Mouse (Mus musculus) B cell, adult 2 months (primary cell): ENCODE results near the gene Rbfox2.
"Not testable (repeated sequence)": the region's sequence is repeated elsewhere in the genome, so short reads cannot be mapped to it uniquely, and the experiment has no call there.

Source experiments
- DNase-seq, 2 experiments: peaks; one replicate each; pipeline ENCODE4 v3.0.0; 2022

Rbfox2 gene

DNA sequence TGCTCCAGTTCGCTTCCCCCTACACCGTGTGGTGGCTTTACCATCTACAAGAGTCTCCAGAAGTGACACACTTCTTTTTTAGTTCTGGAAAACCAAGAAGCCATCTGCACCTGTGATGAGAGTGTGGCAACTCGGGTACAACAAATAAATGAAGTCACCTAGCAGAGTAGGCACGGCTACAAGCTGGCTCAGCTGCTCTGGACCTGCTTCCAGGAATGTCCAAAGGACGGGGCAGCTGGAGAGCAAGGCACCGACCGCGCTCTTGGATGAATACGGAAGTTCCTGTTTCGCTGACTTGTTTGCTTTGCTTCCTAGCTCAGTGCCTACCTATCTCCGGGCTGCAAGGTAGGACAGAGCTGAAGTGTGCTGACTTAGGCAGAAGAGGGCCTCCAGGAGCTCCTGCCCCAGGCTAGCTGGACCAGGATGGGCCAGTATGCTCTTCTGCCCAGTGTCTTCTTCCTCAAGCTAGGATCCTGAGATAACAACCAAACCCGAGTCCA, 22.9 kb upstream of the Rbfox2 start:
- no peak for DNase-seq

DNA sequence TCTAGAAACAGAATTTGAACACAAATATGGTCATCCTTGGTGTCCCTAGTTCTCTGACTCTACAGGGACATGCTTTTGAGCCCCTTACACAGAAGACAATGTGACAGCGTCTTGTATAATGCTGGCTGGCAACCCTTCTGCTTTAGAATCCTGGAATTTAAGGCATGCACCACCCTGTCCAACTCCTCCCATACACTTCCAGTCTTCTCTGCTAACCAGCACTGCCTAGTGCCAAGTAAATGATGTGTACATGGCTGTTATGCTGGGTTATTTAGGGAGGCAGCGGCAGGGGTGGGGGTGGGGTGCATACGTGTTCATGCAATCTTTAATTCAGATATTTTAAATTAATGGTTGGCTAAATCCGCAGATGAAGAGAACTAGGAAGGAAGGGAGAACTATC, 19.6 kb upstream of the Rbfox2 start:
- no peak for DNase-seq

DNA sequence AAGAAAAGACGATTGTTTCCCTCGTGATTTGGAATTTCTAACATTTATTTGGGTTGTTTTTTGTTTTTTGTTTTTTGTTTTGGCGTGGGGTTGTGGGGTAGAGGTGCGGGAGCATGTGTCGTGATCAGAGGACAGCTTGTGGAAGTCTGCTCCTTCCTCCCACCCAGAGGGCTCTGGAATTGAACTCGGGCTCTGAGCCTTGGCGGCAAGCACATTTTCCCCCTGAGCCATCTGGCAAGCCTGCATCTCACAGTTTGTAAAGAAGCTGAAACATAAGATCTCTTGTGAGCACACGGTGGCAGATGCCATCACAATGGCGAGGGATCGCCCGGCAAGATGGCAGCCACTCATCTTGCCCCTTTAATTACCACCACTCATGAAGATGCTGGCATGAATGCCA, 17.6 kb upstream of the Rbfox2 start:
- no peak for DNase-seq

DNA sequence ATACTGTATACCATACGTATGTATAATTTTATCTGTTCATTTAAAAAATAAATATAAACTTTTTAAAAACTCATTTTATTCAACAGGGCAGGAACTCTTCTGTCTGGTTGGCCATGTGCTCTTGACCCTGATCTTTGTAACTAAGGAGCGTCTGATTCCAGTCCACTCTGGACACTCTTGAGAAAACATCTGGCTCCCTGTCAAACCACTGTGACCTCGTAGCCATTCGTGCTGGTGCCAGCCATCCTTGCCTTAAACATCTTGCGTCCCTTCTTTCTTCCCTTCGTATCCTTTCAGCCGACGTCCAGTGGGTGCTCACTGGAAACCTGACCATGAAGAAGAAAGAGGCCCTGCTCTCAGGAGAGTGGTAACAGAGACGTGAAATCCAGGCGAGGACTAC, 16.4 kb upstream of the Rbfox2 start:
- DNase-seq, result no peak

DNA sequence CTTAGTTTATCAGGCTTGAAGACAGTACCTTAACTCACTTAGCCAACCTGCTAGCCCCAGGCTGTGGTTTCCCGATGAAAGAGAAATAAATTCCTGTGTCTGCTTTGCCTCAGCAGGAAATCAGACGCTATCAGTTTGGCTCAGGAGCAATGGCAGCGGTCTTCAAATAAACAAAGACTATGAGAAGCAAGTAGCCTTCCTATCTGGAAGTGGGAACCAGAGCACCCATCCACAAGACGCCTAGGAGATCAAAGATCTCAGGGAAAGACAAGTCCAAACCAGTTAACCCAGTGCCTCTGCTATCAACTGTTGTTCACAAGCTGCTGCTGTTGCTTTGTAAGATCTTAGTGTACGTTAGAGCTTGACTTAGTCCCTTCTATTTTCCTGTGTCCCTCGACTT, 6.9 kb upstream of the Rbfox2 start:
- no peak for DNase-seq

DNA sequence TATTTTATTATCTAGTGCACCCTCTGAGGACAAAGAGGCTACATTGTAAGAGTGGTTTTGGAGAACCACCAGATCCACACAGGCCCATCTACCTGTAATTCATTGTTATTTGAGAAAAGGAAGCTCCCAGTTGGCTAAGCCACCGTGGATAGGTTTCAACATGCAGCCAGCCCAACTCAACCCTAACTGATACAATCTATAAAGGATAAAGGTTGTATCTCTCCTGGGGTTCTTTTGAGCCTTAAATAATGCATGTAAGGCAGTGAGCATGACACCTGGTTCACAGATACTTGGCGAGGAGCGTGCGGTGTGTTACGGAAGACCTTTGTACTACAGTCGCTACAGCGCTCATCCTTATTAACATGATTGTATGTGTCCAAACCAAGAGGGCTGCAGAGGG, 6.0 kb upstream of the Rbfox2 start:
- DNase-seq, result no peak

DNA sequence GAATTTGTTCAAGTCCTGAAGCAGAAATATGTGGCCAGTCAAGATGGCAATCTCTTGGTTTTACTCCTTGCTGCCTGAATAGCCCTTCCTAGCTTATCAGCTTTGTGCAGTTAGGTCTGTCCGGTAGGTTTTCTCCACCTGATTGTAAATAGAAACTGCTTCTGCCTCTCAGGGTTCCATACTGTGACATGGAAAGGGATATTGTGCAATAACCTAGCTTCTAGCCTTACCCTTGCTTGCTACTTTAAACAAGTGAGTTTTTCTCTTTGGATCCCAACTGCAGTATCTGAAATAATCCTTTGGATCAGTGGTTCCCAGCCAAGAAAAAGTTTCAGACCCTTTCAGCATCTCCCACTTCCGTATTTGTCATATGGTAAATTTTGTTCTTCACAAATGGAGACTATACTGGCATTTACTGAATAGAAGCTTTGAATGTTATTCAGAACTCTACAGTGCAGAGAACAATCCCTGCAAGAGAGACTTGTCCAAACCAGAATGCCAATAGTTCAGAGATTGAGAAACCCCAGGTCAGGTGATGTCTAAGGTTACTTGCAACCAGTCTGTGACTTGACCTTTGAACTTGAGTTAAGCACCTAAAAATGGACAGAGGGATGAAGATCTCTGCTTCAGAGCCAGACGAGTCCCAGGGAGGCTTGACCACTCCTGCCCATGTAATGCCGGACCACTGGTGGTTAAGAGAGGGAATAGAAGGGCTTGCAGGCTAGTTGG, 1.1 kb upstream of the Rbfox2 start:
- no peak for DNase-seq

DNA sequence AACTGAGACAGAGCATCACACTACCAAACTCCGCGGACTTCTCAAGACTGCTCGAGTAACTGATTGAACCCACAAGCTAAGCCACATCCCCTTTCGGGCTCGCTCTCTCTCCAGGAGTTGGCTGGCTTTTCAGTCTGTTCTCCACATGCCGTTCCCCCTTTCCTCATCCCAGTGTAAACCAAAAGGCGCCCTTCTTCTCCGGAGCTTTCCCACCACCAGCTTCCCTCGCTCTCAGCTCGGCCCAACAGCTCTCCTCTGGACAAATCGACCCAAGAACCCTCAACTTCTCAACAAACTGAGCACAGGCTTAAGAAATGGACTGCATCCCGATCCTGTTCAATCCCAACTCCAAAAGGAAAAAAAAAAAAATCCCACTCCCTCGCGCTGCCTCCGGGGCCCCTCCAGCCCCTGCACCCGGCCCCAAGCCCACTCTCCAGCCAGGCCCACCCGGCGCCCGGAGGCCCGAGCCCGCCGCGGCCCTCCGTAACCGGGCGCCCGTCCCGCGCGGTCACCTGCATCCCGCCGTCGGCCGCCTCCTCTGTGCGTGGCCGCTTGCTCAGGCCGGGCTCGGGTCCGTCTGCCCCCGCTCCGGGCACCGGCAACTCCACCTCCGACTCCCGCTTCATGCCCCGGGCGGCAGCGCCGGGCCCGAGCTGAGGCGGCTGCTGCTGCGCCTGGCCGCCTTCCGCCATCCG, 805 bp downstream of the Rbfox2 start:
- DNase-seq, result peak in 1 of 2 experiments; percentile 7

DNA sequence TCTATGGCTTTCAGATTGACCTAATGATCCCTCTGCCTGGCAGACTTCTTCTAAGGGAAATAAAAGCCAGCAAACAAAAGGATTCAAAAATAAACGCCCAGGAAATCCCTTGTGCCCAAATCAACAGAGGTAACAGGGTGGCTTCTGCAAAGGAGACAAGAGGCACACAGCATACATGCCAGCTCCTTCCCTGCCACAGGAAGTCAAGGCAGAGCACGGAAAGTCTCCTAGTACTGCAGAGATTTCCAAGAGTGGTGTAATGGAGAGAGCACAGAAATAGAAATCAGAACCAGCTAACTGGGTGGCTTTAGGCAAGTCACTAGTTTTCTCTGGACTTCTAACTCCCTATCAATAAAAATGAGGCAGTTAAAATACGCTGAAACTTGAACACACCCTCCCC, 1.8 kb downstream of the Rbfox2 start:
- DNase-seq, result no peak

DNA sequence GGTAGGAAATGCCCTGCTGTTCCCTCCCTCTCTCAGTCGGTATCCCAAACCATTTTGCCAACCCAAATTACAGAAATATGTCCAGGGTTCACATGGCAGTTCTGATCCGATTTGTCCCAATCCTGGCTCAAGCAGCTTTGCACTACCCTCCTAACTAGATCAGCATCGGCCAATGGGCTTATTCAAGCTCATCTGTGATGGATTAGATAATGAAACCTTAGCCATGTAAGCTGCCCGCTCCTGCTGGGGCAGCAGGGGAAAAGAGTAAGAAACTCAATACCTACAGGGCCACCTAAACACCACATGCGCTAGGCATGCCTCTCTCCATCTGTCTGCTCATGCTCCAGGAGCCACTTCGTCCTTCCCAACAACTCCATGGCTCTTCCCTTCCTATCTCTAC, 5.7 kb downstream of the Rbfox2 start:
- DNase-seq, result no peak

DNA sequence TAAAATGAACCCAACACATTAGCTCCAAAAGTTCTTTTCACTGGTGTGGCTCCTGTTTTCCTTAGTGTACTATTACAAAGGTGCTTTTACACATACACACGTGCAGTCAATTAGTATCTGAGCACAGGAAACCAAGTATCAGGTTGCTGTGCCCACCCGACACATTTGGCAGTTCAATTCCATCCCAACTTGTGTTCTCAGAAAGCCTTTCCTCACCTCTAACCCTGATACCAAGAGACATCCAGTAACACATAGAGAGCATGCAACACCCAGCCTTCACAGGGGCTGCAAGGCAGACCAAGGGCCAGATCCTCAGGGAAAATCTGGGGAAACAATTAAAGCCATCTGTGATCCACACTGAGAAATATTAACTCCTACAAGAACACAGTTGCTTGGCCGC, 8.2 kb downstream of the Rbfox2 start:
- no peak for DNase-seq

DNA sequence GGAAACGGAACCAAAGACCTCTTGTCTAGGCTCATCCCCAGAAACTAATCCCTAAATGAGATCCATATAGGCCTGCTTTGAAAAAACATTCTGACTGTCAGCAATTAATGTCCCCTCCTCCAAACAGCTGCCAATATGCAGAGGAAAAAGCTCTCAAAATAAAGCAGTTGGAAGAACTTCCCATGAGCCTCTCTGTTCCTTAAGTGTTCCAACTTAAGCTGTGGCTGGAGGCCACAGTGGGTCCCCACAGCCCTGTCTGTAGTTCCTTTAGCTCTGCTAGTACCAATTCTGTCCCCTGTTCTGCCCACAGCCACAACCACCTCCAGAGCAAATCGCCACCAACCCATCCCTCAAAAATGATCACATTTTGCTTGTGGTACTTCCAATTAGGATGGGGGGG, 10.2 kb downstream of the Rbfox2 start:
- DNase-seq, result no peak

DNA sequence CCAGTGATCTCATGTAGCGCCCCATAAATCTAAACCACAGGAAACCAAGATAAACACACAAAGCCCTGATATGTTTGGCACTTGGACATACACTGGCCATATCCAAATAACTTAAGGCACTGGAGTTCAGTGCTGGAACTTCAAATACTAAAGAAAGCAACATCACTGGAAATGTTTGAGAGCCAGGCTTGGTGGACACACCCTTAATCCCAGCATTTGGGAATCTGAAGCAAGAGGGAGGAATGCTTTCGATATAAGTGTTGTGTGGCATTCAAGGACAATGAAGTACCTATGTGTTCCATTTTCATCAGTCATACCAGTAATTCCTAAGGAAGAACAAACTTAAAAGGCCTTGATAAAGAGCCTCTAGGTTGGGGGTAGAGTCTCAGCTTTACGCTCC, 13.3 kb downstream of the Rbfox2 start:
- no peak for DNase-seq

DNA sequence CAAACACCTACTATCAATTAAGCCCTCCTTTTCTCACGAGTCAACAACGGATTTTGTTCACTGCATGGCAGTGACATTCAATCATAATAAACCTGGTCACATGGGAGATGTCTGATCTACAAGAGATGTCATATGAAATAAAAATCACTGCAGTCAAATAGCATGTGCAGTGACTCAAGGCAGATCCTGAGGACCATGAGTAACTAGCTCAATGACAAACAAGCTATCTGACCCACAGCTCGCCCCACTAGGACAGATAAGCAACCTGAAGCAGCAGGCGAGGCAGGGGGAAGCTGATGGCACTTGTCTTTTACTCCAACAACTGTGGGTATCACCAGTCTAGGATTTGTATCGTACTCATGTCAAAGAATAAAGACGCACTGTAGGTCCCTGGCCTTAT, 14.4 kb downstream of the Rbfox2 start:
- no peak for DNase-seq

DNA sequence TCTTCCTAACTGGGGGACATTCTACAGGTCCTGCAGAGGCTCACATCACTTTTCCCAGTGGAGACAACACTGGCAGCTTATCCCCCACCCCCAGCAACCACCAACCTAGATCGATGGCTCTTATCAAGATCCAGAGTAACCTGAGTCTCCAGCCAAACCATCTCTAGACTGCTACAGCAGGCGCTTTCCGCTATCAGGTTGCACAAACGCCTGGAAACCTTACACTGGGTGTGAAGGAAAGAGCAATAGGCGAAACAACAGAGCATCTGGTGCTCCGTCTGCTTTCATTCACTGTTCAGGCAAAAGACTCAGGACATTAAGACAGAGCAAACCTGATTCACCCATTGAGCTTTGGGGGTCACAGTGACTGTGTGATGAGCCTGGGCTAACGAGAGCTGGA, 15.3 kb downstream of the Rbfox2 start:
- no peak for DNase-seq

DNA sequence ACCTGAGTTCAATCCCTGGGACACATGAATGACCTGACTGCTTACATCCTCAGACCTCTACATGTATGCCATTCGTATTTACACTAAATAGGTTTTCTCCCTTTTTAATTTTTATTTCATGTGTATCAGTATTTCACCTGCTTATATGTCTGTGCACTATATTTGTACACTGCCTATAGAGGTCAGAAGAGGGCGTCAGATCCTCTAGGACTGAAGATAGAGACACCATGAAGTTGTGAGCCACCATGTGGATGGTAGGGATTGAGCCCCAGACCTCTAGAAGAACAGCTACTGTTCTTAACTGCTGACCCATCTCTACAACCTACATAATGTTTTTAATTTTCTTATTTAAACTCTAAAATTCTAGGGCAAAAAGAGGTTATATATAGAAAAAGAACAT, 16.5 kb downstream of the Rbfox2 start:
- DNase-seq, result no peak

DNA sequence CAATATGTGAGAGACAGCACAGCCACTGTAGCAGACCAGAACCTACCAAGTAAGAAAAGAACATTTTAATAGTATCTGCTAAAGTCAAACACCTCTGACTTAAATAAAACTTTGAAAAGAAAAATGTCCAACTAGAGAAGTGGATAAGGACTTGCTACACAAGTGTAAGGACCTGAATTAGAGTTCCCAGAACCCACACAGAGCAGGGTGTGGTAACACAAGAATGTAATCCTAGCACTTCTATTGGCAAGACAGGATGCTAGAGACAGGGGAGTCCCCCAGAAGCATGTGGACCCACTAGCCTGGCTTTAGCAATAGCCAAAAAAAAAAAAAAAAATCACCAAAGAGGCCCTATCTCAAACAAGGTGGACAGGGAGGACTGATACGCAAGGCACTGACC, 26.7 kb downstream of the Rbfox2 start:
- no peak for DNase-seq

DNA sequence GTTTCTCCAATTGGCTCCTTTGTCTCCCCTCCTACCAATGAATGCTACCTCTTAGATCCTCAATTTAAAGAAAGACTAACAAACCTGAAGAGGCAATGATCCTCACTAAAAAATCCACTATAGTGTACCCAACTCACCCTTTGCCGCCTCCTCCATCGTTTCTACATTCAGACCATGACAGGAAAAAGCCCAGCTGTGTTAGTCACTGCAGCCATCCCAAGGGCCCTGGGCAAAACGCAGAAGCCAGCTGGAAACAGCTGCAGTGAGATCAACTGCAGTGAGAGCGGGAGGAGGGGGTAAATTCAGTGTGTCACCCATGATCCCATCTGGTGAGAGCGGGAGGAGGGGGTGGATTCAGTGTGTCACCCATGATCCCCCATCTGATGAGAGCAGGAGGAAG, 28.0 kb downstream of the Rbfox2 start:
- DNase-seq, result no peak

DNA sequence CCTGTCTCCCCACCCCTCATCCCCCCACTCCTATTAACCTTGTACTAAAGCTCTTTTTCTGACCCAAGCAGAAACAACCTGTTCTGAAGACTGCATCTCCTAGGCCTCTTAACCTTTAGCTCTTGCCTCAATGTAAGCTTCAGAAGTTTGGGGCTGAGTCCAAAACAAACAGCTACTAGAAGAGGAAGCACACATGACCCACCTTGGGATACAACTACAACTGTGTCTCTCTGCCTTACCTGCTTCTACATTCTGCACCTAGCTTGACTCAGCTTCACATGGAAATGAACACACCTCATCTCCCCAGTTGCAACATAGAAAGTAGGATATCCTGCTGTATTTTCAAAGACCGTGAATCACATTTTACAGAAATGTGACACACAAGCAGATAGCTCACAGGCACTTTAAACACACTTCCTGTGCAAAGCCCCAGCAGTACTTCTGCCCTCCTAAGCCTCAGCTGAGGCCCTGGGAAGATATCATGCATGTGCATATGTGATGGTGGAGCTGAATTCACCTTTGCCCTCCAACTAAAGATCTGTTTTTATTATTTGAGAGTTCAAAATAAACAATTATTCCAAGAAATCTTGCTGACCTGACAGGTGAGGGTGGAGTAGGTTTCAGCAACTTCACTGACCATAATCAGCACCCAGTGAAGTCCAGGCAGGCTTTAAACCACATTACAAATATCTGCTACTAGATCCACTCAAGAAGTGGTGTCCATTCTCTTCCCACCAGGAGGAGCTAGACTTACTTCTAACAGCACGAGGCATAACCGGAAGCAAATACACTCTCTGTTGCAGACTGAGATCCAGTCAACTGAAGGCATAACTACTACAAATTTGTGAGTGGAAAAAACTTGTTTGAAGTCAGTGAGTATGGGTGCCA, 29.7 kb downstream of the Rbfox2 start:
- DNase-seq, result no peak

DNA sequence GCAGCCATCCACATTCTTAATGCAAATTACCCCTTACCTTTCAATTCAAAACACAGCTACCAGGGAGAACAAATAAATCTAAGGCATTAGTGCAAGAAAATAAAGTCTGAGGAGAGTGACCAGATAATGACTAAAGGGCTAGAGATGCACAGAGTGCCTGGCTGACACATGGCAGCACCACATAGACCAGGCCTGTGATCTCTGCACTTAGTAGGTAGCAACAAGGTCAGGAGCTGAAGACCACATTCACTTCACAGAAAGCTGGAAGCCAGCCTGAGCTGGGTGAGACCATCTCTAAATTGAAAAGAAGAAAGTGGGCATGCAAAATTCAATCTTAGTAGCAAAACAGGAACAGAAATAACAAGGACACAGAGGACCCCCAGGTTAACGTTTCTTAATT, 30.5 kb downstream of the Rbfox2 start:
- DNase-seq, result no peak

DNA sequence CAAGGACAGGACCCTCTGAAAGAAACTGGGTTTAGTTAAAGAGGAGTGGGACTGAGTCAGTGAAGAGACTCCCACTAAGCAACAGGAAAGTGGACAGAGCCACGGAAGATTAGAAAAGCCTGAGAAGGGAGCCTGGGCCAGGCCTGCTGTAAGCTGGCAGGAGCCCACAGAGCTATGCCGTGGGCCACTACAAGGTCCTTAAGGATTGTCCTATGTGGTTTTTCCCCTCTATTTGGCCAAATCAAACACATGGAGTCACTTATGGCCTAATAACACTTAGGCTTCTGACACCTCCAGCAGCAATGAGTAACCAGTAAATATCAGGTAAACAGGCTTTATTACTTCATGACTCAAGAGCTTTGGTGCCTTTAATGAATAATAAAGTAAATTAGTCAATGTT, 31.2 kb downstream of the Rbfox2 start:
- no peak for DNase-seq

DNA sequence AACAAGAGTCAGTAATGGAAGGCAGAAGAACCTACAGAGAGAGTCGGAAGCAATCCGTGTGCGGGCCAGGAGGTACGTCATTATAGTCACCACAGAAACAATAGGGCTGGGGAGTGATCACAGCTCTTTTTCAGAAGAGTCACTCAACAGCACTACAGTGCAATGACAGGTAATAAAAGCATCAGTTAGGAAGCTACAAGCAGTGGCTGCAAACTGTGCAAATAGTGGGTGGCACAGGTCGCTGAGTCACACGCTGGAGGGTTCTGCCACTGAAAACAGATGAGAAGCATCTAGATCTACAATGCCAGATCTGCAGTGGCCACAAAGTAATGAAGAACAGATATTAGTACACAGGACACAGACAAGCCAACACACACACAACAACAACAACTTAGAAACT, 32.9 kb downstream of the Rbfox2 start:
- DNase-seq, result no peak

DNA sequence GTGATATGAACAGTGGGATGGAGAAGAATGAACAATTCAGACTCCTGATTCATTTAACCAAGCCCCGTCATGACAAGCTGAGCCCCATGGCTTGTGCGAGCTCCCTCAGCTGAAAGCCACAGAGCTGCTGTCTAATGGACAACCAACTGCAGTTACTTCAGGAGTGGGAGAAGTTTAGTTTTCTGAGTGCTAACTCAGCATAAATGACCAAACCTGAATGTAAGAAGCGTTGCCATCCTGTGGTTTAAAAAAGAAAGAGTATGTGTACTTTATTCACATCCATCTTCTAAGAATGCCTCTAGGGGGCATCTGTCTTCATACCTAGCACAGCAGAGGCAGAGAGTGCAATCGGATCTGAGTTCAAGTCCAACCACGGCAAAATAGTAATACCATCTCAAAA, 35.5 kb downstream of the Rbfox2 start:
- no peak for DNase-seq

DNA sequence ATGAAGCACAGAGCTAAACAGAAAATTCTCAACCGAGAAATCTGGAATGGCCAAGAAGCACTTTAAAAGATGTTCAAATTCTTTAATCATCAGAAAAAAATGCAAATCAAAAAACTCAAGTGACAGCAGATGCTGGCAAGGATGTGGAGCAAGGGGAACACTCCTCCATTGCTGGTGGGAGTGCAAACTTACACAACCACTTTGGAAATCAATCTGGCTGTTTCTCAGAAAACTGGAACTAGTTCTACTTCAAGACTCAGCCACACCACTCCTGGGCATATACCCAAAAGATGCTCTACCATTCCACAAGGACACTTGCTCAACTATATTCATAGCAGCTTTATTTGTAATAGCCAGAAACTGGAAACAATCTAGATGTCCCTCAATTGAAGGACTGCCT, 37.3 kb downstream of the Rbfox2 start:
- DNase-seq, result not testable (repeated sequence)
